Comparison of ENCODE assay signal across 10 mouse cellular contexts in genomic region chr19:5566316-5566715, GRCm38 (mm10). TPM values are rescaled to one million over a fixed set of nuclear protein-coding genes. Genes with fewer than 3 reads are reported as not detected.
DNase-seq lines count a peak whose midpoint lies in the region; ATAC-seq and TF ChIP-seq lines count a peak whose summit lies in the region.
"Had no signal": no experiment of that assay in that cellular context is flagged by ENCODE, and none has a peak within 500 bp of the region (broad histone marks: within the 10 kb centered on the region; RNA-seq: fewer than 3 reads in every experiment).

No protein-coding gene starts in this region.

- no peak overlapping the region for H3K9ac ChIP-seq in neural tube, embryonic 11.5 days (ENCODE audit: low read length)
- H3K9ac ChIP-seq in kidney, postnatal 0 days (ENCODE audit: low read depth, low read length): no peak overlapping the region
- no peak overlapping the region for H3K9ac ChIP-seq in neural tube, embryonic 13.5 days

- intact Hi-C loops in left cerebral cortex, postnatal 36 days (cut with DNase I): loop anchor here (5.0 kb wide), 1 partner anchor 71 kb away; the partner anchor contains the start of gene Rela

- peaks cover 8% of the 10 kb centered on the region; the same call in 1 of the 2 replicates for H3K4me1 ChIP-seq in neural tube, embryonic 11.5 days (ENCODE audit: control insufficient read depth, insufficient read depth, low read length)
- H3K4me1 ChIP-seq in kidney, postnatal 0 days (replicated peaks; ENCODE audit: insufficient read depth, low read length): peaks cover 17% of the 10 kb centered on the region; the same call in 1 of the 2 replicates
- peaks cover 21% of the 10 kb centered on the region for H3K4me1 ChIP-seq in neural tube, embryonic 13.5 days (replicated peaks)

- H3K27me3 ChIP-seq in neural tube, embryonic 11.5 days (ENCODE audit: control insufficient read depth, insufficient read depth, low read length): peaks cover 34% of the 10 kb centered on the region
- no peaks in the 10 kb centered on the region for H3K27me3 ChIP-seq in kidney, postnatal 0 days (ENCODE audit: insufficient read depth, low read length)
- H3K27me3 ChIP-seq in neural tube, embryonic 13.5 days: peaks cover 64% of the 10 kb centered on the region

- no peak overlapping the region for H3K27ac ChIP-seq in neural tube, embryonic 11.5 days (ENCODE audit: low read depth, low read length)
- H3K27ac ChIP-seq in kidney, postnatal 0 days: peak overlapping the region; percentile 85; the same call in 1 of the 2 replicates
- H3K27ac ChIP-seq in neural tube, embryonic 13.5 days (replicated peaks): no peak overlapping the region
- H3K27ac ChIP-seq: midbrain, embryonic 13.5 days had no signal

- TF ChIP-seq CTCF in kidney, postnatal 0 days (IDR thresholded peaks at IDR 0.05; ENCODE audit: low read depth): no peak

- whole genome bisulfite sequencing in neural tube, embryonic 11.5 days: 48% methylated on average over 5 of the region's 5 CpGs
- WGBS in kidney, postnatal 0 days: 61% methylated on average over 5 of the region's 5 CpGs
- WGBS in neural tube, embryonic 13.5 days: 51% methylated on average over 5 of the region's 5 CpGs

- H3K9me3 ChIP-seq in neural tube, embryonic 11.5 days (ENCODE audit: control insufficient read depth, low read length): no peaks in the 10 kb centered on the region
- no peaks in the 10 kb centered on the region for H3K9me3 ChIP-seq in kidney, postnatal 0 days (replicated peaks; ENCODE audit: low read length)
- no peaks in the 10 kb centered on the region for H3K9me3 ChIP-seq in neural tube, embryonic 13.5 days
- H3K9me3 ChIP-seq: midbrain, embryonic 13.5 days had no signal

- no peak for ATAC-seq in cerebellum, adult (ENCODE audit: insufficient number of reproducible peaks, low FRiP score, low TSS enrichment)
- no peak for ATAC-seq in neural tube, embryonic 11.5 days (ENCODE audit: insufficient read depth, low FRiP score, low TSS enrichment)
- ATAC-seq in kidney, postnatal 0 days (replicated peaks; ENCODE audit: low FRiP score, low read depth): no peak
- ATAC-seq in neural tube, embryonic 13.5 days (ENCODE audit: low read depth): no peak

- H3K4me3 ChIP-seq in neural tube, embryonic 11.5 days (ENCODE audit: low read depth, low read length): no peak overlapping the region
- H3K4me3 ChIP-seq in kidney, postnatal 0 days (replicated peaks; ENCODE audit: low read depth, low read length): no peak overlapping the region
- H3K4me3 ChIP-seq in neural tube, embryonic 13.5 days: no peak overlapping the region

- 0 out of 2 replicates have a peak, but pooled peaks cover 2% of the 10 kb centered on the region for H3K36me3 ChIP-seq in neural tube, embryonic 11.5 days (ENCODE audit: control insufficient read depth, insufficient read depth, low read length)
- H3K36me3 ChIP-seq in kidney, postnatal 0 days (ENCODE audit: insufficient read depth, low read length): 0 out of 2 replicates have a peak, but pooled peaks cover 8% of the 10 kb centered on the region
- peaks cover 20% of the 10 kb centered on the region for H3K36me3 ChIP-seq in neural tube, embryonic 13.5 days

- peak; percentile 21 for DNase-seq in cerebellum, adult 11 months
- DNase-seq in neural tube, embryonic 11.5 days (ENCODE audit: low spot score): no peak
- no peak for DNase-seq in neural tube, embryonic 10.5 days (ENCODE audit: extremely low spot score, low spot score)
- DNase-seq in kidney, postnatal 0 days (ENCODE audit: low spot score): no peak
- DNase-seq in urinary bladder, postnatal 25 days (ENCODE audit: low spot score): no peak
- no peak for DNase-seq in left cerebral cortex, postnatal 36 days (ENCODE audit: low spot score in 2 of 2)
- DNase-seq: right cerebral cortex, postnatal 4 days had no signal

- peak overlapping the region; percentile 96; the same call in 1 of the 2 replicates for H3K4me2 ChIP-seq in neural tube, embryonic 11.5 days (ENCODE audit: low read depth)
- H3K4me2 ChIP-seq in kidney, postnatal 0 days (ENCODE audit: low read length): peak overlapping the region; percentile 97
- 0 out of 2 replicates have a peak overlapping the region, but pooled peaks have one; percentile 91 for H3K4me2 ChIP-seq in neural tube, embryonic 13.5 days

RNA-seq across cellular contexts. Expression of gene Ap5b1, which starts 1.5 kb away (rescaled TPM):
- polyA plus RNA-seq in neural tube, embryonic 11.5 days (2014; fragmentation: Nextera tagmentation; extraction: Ambion mirVana): 2.3 and 2.6 TPM in 2 replicates
- 7.1 and 7.2 TPM in 2 replicates for polyA plus RNA-seq in kidney, postnatal 0 days (2015; fragmentation: Nextera tagmentation; extraction: Ambion mirVana)
- 2.9 and 3.5 TPM in 2 replicates for polyA plus RNA-seq in neural tube, embryonic 13.5 days (2015; fragmentation: Nextera tagmentation; extraction: Ambion mirVana)
- 1 to 10 TPM; 6.6 to 7.3 TPM for total RNA-seq in left cerebral cortex, postnatal 36 days (2021)

RNA-seq across cellular contexts. Expression of gene Ovol1, which starts 5.9 kb away (rescaled TPM):
- polyA plus RNA-seq in neural tube, embryonic 11.5 days (2014; fragmentation: Nextera tagmentation; extraction: Ambion mirVana): 0.24 and 0.32 TPM in 2 replicates
- 12.3 and 13.7 TPM in 2 replicates for polyA plus RNA-seq in kidney, postnatal 0 days (2015; fragmentation: Nextera tagmentation; extraction: Ambion mirVana)
- polyA plus RNA-seq in neural tube, embryonic 13.5 days (2015; fragmentation: Nextera tagmentation; extraction: Ambion mirVana): 0.11 TPM in 1 of 2 replicates, not detected in the other
- not detected for total RNA-seq in left cerebral cortex, postnatal 36 days (2021)
- polyA plus RNA-seq: midbrain, embryonic 13.5 days had no signal

RNA-seq across cellular contexts. Expression of gene Rnaseh2c, which starts 35.4 kb away (rescaled TPM):
- 131 and 137 TPM in 2 replicates for polyA plus RNA-seq in neural tube, embryonic 11.5 days (2014; fragmentation: Nextera tagmentation; extraction: Ambion mirVana)
- polyA plus RNA-seq in kidney, postnatal 0 days (2015; fragmentation: Nextera tagmentation; extraction: Ambion mirVana): 107 and 128 TPM in 2 replicates
- 79.2 and 87.8 TPM in 2 replicates for polyA plus RNA-seq in neural tube, embryonic 13.5 days (2015; fragmentation: Nextera tagmentation; extraction: Ambion mirVana)
- total RNA-seq in left cerebral cortex, postnatal 36 days (2021): 10 to 100 TPM; 73.2 to 74.8 TPM

RNA-seq across cellular contexts. Expression of gene Kat5, which starts 43.7 kb away (rescaled TPM):
- polyA plus RNA-seq in neural tube, embryonic 11.5 days (2014; fragmentation: Nextera tagmentation; extraction: Ambion mirVana): 36.3 and 36.5 TPM in 2 replicates
- polyA plus RNA-seq in kidney, postnatal 0 days (2015; fragmentation: Nextera tagmentation; extraction: Ambion mirVana): 54.0 and 56.5 TPM in 2 replicates
- 72.3 and 77.2 TPM in 2 replicates for polyA plus RNA-seq in neural tube, embryonic 13.5 days (2015; fragmentation: Nextera tagmentation; extraction: Ambion mirVana)
- 100 to 1,000 TPM in 1 of 2 experiments, 10 to 100 TPM in 1; 80.4 to 105 TPM for total RNA-seq in left cerebral cortex, postnatal 36 days (2021)

RNA-seq across cellular contexts. Expression of gene Snx32, which starts 56.0 kb away (rescaled TPM):
- 20.9 and 23.0 TPM in 2 replicates for polyA plus RNA-seq in neural tube, embryonic 11.5 days (2014; fragmentation: Nextera tagmentation; extraction: Ambion mirVana)
- polyA plus RNA-seq in kidney, postnatal 0 days (2015; fragmentation: Nextera tagmentation; extraction: Ambion mirVana): 7.6 and 8.0 TPM in 2 replicates
- polyA plus RNA-seq in neural tube, embryonic 13.5 days (2015; fragmentation: Nextera tagmentation; extraction: Ambion mirVana): 69.9 and 74.3 TPM in 2 replicates
- 10 to 100 TPM; 77.2 to 89.0 TPM for total RNA-seq in left cerebral cortex, postnatal 36 days (2021)

Comparison
In these comparisons a context has a peak if more than half of its experiments do, and no peak if none do; other contexts are left out.
1. RNA of gene Ovol1, which starts 5.9 kb away (polyA plus RNA-seq): 12.3 to 13.7 TPM in kidney, postnatal 0 days; 0.24 to 0.32 TPM in neural tube, embryonic 11.5 days and 0.11 TPM in neural tube, embryonic 13.5 days; every median in the first group is over 10 times any median in the second.
2. Peak in every context shown above with its lines, with median percentiles within 50 percentile points of each other: H3K4me2 ChIP-seq.